Mouse (Mus musculus) testis, adult 2 months (tissue): Measurements from ENCODE around the gene Slc10a7.

ENCODE experiments used
- CTCF ChIP-seq: fragments of 200-500 bp; IDR thresholded peaks from 2 replicates; pipeline ENCODE4 v1.5.1; 2012; ENCODE audit warnings: low read depth, mild to moderate bottlenecking, inconsistent platforms, low read length, moderate library complexity; ENCODE audit not compliant: control insufficient read depth, insufficient read depth, insufficient replicate concordance
- POLR2A ChIP-seq: fragments of 200-500 bp; IDR thresholded peaks from 2 replicates; pipeline ENCODE4 v1.6.1; 2012; ENCODE audit warnings: low read depth, mild to moderate bottlenecking, inconsistent platforms, low read length, moderate library complexity; ENCODE audit not compliant: control insufficient read depth

DNA sequence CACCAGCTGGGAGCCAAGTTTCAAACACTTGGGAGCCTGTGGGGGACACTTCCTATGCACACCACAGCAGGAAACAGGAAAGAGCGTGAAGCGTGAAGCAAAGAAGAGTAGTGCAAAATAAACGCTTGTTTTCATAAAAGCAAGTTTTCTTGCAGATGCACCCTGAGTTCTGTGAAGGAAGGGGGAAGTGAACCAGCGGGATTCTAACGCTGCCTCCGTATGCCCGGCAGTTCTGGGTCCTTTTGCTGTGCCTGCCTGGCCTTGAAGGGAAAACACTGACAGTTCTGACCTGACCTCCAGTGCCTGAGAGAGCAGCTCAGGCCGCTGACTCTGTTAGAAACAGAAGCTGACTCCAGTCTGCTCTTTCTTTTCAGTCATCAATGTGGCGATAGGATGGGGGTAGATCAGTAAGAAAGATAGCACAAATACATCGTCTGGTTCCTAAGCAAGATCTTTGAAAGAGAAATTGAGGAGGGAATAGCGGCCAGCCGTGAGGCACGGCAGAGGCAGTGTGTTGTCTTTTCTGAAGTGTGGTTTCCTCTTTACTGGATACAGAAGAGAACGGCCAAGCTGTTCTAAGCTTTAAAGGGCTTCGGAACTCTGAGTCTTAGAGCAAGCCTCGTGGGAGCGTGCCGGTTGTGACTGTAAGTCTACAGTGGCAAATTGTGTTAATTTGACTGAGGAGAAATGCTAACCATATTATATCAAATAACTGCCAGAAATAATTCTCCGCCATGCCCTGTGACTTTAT, 121.4 kb downstream of the Slc10a7 start:
- no peak for TF ChIP-seq CTCF
- TF ChIP-seq POLR2A, result no peak
